Mouse (Mus musculus) bone marrow, adult 2 months (tissue): ENCODE measurements around the gene Ncaph2. TPM values are rescaled to one million over a fixed set of nuclear protein-coding genes. Genes with fewer than 3 reads are reported as not detected.

ENCODE experiments used
- H3K27ac ChIP-seq: fragments of 200-500 bp; 2 replicates; pipeline ENCODE4 v1.5.1; 2012; ENCODE audit warnings: low read depth, mild to moderate bottlenecking, control low read depth, inconsistent platforms, low read length; ENCODE audit not compliant: control insufficient read depth, poor library complexity, insufficient read depth
- H3K4me1 ChIP-seq: fragments of 200-500 bp; 2 replicates; pipeline ENCODE4 v1.6.1; 2011; ENCODE audit warnings: low read length; ENCODE audit not compliant: control insufficient read depth, insufficient read depth
- H3K4me3 ChIP-seq: fragments of 200-500 bp; replicated peaks from 2 replicates; pipeline ENCODE3; 2011; ENCODE audit warnings: mild to moderate bottlenecking, low read depth, low read length, control low read depth; ENCODE audit not compliant: control insufficient read depth
- CTCF ChIP-seq: fragments of 200-500 bp; IDR thresholded peaks from 2 replicates; pipeline ENCODE4 v1.5.1; 2011; ENCODE audit warnings: low read length, control low read depth; ENCODE audit not compliant: control insufficient read depth, insufficient read depth
- POLR2A ChIP-seq: fragments of 200-500 bp; IDR thresholded peaks from 2 replicates; pipeline ENCODE4 v1.6.1; 2011; ENCODE audit warnings: low read depth, mild to moderate bottlenecking, control low read depth, low read length, borderline replicate concordance; ENCODE audit not compliant: control insufficient read depth
- WGBS: fragments of 180-500 bp; shearing (Covaris S2); methylation state at CpG from one replicate; pipeline ENCODE4 v1.1.7; 2018; 5-methylcytosine and 5-hydroxymethylcytosine counted together
- polyA plus RNA-seq: library from polyadenylated mRNA; stranded (reverse); fragments of >200 nt; gene quantifications from 2 replicates; pipeline ENCODE4 v1.2.4, GENCODE M21; 2011; ENCODE audit warnings: low replicate concordance; ENCODE audit not compliant: missing spikeins, insufficient read depth, insufficient read length

Gene Ncaph2
- polyA plus RNA-seq, 1 experiment = 191 TPM

DNA sequence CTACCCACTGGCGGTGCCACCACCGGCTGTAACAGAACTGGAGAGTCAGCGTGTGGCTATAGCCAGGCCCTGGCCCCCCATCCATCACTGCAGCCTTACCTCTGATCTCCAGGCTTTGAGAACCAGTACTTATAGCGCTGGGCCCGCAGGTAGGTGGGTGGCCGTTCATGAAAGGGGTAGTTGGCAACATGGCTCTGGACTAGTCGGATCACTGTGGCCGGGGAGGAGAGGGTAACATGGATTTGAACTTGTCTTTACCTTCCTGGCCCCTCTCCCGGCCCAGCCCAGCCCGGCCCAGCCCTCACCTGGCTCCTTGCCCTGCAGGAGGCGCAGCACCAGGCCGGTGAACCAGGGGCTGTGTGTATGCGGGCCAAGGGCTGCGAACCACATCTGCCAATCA is 3.5 kb upstream of the Ncaph2 start:
- 92% methylated on average over 14 of the region's 14 CpGs for WGBS
- H3K4me1 ChIP-seq = no peaks in the 10 kb centered on the region

DNA sequence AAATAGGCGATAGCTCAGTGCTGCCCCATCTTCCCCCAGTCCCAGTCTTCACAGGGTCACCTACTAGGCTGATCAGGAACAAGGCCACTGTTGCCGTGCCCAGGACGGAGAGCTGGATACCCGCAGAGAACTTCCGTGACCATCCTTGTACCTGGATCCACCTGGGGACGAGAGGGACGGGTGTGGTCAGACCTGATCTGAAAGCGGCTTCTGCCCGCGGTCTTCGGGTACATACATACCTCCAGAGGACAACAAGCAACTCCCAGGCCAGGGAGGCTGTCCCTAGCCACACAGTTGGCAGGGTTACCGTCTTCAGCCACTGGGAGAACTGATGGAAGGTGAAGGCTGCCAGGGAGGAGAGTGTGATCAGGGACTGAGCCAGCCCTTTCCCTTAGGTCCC is 2.7 kb upstream of the Ncaph2 start:
- Histone ChIP-seq H3K4me3 (no peak overlapping the region), H3K4me1 (no peaks in the 10 kb centered on the region), H3K27ac (no peak overlapping the region)
- 96% methylated on average over 12 of the region's 12 CpGs for WGBS
- TF ChIP-seq CTCF (no peak), POLR2A (no peak)

More for the DNA sequence above, 3.5 kb upstream of the Ncaph2 start:
- Histone ChIP-seq H3K4me3 (no peak overlapping the region), H3K27ac (no peak overlapping the region)
- no peak for TF ChIP-seq CTCF
- TF ChIP-seq POLR2A = no peak

DNA sequence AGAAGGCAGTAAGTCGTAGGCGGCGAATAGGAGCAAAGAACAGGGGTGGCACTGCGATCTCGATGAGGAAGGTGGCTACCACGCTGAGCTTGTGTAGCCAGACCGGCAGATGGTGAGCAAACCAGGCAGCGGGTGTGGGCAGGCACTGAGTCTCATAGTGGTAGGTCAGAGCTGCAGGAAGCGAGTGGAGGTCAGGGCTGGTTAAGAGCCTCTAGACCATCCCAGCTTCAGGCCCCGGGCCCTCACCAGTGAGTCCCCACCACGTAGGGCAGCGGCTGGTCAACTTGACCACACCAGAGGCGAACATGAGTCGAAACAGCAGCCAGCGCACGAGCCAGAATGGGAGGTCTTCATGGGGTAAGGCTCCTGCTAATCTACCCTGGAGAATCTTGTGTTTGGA is 1.7 kb upstream of the Ncaph2 start:
- Histone ChIP-seq H3K4me1 (no peaks in the 10 kb centered on the region), H3K27ac (no peak overlapping the region), H3K4me3 (no peak overlapping the region)
- WGBS = 93% methylated on average over 16 of the region's 16 CpGs
- TF ChIP-seq CTCF = no peak
- no peak for TF ChIP-seq POLR2A

DNA sequence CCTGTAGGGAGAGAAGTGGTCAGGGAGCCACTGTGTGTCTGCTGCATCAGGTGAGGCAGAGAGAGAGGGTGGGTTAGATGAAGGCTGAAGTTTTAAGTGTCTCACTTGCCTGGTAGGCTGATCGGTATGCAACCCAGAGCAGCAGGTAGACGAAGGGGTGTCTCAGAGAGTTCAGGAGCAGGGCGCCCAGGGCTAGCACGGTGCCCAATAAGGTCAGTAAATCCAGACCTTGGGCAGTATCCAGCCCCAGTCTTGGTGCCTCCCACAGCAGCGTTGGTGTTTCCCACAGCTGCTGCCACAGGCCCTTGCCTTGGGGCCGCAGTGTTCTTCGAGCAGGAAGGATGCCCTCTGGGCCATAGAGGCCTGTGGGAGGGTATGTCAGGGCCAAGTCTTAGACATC is 1.1 kb upstream of the Ncaph2 start:
- H3K4me3 ChIP-seq = peak overlapping the region; percentile 85
- no peaks in the 10 kb centered on the region for H3K4me1 ChIP-seq
- H3K27ac ChIP-seq = no peak overlapping the region
- WGBS = 72% methylated on average over 7 of the region's 7 CpGs
- no peak for TF ChIP-seq CTCF
- TF ChIP-seq POLR2A = no peak

DNA sequence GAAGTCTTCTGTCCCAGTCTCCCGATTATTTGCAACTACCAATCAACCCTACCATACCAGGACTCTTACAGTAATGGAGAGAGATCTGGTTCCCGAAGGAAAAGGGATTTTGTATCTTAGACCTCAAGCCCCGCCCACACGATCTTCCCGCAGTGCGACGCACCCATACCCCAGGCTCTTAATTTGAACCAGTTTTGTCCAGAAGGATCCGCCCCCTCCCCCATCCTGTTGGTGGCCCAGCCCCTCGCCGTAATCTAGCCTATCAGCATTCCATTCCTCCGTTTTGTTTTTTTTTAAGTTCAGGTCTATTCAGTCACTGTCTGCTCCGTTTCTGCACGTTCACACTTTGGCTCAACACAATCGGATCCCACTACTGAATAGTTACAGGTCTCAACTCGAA is 853 bp downstream of the Ncaph2 start:
- Histone ChIP-seq H3K27ac (0 out of 2 replicates have a peak overlapping the region, but pooled peaks have one; percentile 53), H3K4me3 (peak overlapping the region; percentile 88), H3K4me1 (no peaks in the 10 kb centered on the region)
- no peak for TF ChIP-seq POLR2A
- WGBS = under 1% methylated on average over 15 of the region's 15 CpGs

DNA sequence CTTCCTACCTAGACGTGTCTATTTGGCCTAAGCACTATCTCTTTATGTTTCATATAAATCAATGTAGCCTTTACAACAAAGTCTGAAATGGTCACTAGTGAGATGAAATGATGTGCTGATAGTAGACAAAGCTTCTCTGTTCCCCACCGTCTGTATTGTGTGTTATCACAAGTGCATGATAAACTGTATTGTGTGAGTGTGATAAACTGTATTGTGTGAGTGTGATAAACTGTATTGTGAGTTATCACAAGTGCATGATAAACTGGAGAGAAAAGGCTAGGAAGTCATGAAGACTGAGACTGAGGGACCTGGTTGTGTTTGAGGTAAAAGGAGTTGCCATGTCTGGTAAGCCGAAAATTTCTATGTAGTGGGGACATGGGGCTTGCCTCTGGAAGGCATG is 3.3 kb downstream of the Ncaph2 start:
- no peak overlapping the region for H3K4me3 ChIP-seq
- TF ChIP-seq CTCF = no peak
- no peak for TF ChIP-seq POLR2A
- no peak overlapping the region for H3K27ac ChIP-seq
- 62% methylated on average over 3 of the region's 3 CpGs for WGBS
- no peaks in the 10 kb centered on the region for H3K4me1 ChIP-seq

DNA sequence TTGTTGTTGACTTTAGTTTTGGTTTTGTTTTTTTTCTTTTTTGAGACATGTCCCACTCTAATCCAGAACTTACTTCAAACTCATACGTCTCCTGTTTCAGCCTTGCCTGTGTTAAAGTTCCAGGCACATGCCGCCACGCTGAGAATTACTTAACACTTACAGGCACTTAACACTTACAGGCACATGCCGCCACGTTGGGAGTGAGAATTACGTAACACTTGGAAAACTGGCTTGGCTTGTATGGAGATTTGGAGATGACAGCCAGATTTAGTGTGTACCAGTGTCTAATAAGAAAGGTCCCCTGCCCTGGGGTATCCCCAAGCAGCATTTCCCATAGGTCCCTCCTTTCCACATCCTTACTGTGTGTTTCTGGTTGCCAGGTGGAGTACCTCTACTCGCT is 7.5 kb downstream of the Ncaph2 start:
- no peak for TF ChIP-seq CTCF
- no peak for TF ChIP-seq POLR2A
- Histone ChIP-seq H3K4me3 (no peak overlapping the region), H3K27ac (no peak overlapping the region), H3K4me1 (no peaks in the 10 kb centered on the region)
- 95% methylated on average over 7 of the region's 7 CpGs for WGBS

DNA sequence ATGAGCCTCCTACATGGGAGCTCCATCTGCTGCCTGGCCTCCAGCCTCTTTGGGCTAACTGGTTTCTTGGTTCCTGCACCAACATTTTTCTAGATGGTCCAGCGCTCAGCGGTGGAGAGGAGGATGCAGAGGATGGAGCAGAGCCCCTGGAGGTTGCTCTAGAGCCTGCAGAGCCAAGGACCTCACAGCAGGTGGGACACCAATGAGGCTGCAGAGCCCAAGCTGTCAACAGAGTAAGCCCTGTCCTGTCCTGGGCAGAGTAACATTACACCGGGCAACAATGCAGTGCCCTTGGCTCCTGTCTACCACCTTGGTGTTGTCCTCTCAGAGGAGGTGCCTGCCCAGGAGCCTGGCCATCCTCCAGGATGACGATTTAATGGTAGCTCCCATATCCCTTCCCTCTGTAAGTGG is 9.6 kb downstream of the Ncaph2 start:
- Histone ChIP-seq H3K27ac (no peak overlapping the region), H3K4me3 (no peak overlapping the region), H3K4me1 (no peaks in the 10 kb centered on the region)
- no peak for TF ChIP-seq POLR2A
- TF ChIP-seq CTCF = no peak
- 95% methylated on average over 4 of the region's 4 CpGs for WGBS

DNA sequence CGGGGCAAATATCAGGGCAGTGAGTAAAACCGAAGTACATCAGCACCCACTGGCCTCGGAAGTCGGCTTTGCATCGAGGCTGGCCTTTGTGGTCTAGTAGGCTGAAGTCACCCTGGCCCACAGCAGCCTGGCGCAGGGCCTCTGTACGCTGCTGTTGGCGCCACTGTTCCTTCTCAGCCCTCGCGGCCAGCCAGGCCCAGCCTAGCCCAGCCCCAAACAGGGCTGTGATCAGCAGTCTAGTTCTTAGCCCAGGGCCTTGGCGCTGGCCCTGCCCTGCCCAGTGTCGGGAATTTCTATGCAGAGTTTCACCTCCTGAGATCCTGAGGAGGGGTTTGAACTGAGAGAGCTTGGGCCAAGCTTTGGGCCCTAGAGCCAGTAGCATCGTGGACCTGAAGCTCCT is 16.5 kb downstream of the Ncaph2 start:
- TF ChIP-seq POLR2A (no peak), CTCF (no peak)
- Histone ChIP-seq H3K27ac (no peak overlapping the region), H3K4me1 (no peaks in the 10 kb centered on the region), H3K4me3 (no peak overlapping the region)
- 79% methylated on average over 13 of the region's 13 CpGs for WGBS

DNA sequence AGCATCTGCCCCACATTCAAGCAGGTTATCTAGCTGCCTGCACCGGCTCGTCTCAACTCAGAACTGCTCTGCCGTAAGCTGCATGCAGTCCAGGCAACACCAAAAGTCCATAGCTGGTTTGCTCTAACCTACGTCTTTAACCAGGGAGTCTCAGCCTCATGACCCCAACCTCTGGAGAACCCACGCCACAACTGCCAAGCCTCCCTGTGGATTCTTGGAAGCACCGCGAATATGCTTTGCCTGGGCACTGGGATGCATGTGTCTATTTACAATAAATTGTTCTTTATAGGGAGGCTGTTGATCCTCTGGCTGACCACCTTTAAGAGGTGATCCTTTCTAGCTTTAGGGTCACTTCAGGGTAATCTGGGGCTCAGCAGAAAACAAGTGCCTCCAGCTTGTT is 17.0 kb downstream of the Ncaph2 start:
- Histone ChIP-seq H3K4me1 (no peaks in the 10 kb centered on the region), H3K4me3 (no peak overlapping the region), H3K27ac (no peak overlapping the region)
- 90% methylated on average over 7 of the region's 7 CpGs for WGBS
- TF ChIP-seq CTCF = no peak
- TF ChIP-seq POLR2A = no peak
